Mouse (Mus musculus): Measurements from ENCODE around the gene Rhobtb3. TPM values are rescaled to one million over a fixed set of nuclear protein-coding genes. Genes with fewer than 3 reads are reported as not detected.

The Rhobtb3 gene
- polyA plus RNA-seq, 1 experiment from 2014 or later, result 64.4 TPM

- Histone ChIP-seq H3K9me3 (ENCODE audit: control insufficient read depth, low read length) (no peaks in the 10 kb centered on the region), H3K4me1 (replicated peaks; ENCODE audit: control insufficient read depth, insufficient read depth, low read length) (no peaks in the 10 kb centered on the region), H3K27ac (ENCODE audit: low read depth, low read length) (no peak overlapping the region), H3K4me3 (ENCODE audit: low read depth, low read length) (no peak overlapping the region), H3K4me2 (ENCODE audit: low read depth, low read length, severe bottlenecking) (no peak overlapping the region), H3K27me3 (ENCODE audit: control insufficient read depth, insufficient read depth, low read length) (no peaks in the 10 kb centered on the region), H3K36me3 (ENCODE audit: control insufficient read depth, insufficient read depth, low read length) (no peaks in the 10 kb centered on the region), H3K9ac (ENCODE audit: low read length) (no peak overlapping the region)
- ATAC-seq (replicated peaks; ENCODE audit: low FRiP score) (no peak), DNase-seq (ENCODE audit: low spot score) (no peak)
- 87% methylated on average over 6 of the region's 6 CpGs for whole genome bisulfite sequencing
These were observed 96.7 kb downstream of the Rhobtb3 start for GRCm38 (mm10) chr13:75847027-75847426.

GRCm38 (mm10) chr13:75845519-75846166 is 98.1 kb downstream of the Rhobtb3 start:
- DNase-seq (ENCODE audit: low spot score) (no peak), ATAC-seq (replicated peaks; ENCODE audit: low FRiP score) (no peak)
- no peaks in the 10 kb centered on the region for H3K4me1 ChIP-seq (replicated peaks; ENCODE audit: control insufficient read depth, insufficient read depth, low read length)

GRCm38 (mm10) chr13:75844833-75845518 is 98.7 kb downstream of the Rhobtb3 start:
- no peaks in the 10 kb centered on the region for H3K36me3 ChIP-seq (ENCODE audit: control insufficient read depth, insufficient read depth, low read length)
- H3K9ac ChIP-seq (ENCODE audit: low read length), result no peak overlapping the region
- no peak overlapping the region for H3K4me2 ChIP-seq (ENCODE audit: low read depth, low read length, severe bottlenecking)
- no peaks in the 10 kb centered on the region for H3K27me3 ChIP-seq (ENCODE audit: control insufficient read depth, insufficient read depth, low read length)
- ATAC-seq (replicated peaks; ENCODE audit: low FRiP score) (no peak), DNase-seq (ENCODE audit: low spot score) (no peak)
- 93% methylated on average over 2 of the region's 2 CpGs for WGBS
- no peak overlapping the region for H3K27ac ChIP-seq (ENCODE audit: low read depth, low read length)
- no peak overlapping the region for H3K4me3 ChIP-seq (ENCODE audit: low read depth, low read length)
- no peaks in the 10 kb centered on the region for H3K9me3 ChIP-seq (ENCODE audit: control insufficient read depth, low read length)
- no peaks in the 10 kb centered on the region for H3K4me1 ChIP-seq (replicated peaks; ENCODE audit: control insufficient read depth, insufficient read depth, low read length)

More at GRCm38 (mm10) chr13:75845519-75846166, 98.1 kb downstream of the Rhobtb3 start:
- no peak overlapping the region for H3K4me3 ChIP-seq (ENCODE audit: low read depth, low read length)
- WGBS, result 68% methylated on average over 4 of the region's 4 CpGs
- H3K9ac ChIP-seq (ENCODE audit: low read length), result no peak overlapping the region
- H3K36me3 ChIP-seq (ENCODE audit: control insufficient read depth, insufficient read depth, low read length), result no peaks in the 10 kb centered on the region
- no peaks in the 10 kb centered on the region for H3K27me3 ChIP-seq (ENCODE audit: control insufficient read depth, insufficient read depth, low read length)
- H3K27ac ChIP-seq (ENCODE audit: low read depth, low read length), result no peak overlapping the region
- H3K4me2 ChIP-seq (ENCODE audit: low read depth, low read length, severe bottlenecking), result no peak overlapping the region
- H3K9me3 ChIP-seq (ENCODE audit: control insufficient read depth, low read length), result no peaks in the 10 kb centered on the region

- Histone ChIP-seq H3K4me1 (replicated peaks; ENCODE audit: control insufficient read depth, insufficient read depth, low read length) (no peaks in the 10 kb centered on the region), H3K4me3 (ENCODE audit: low read depth, low read length) (no peak overlapping the region), H3K9me3 (ENCODE audit: control insufficient read depth, low read length) (no peaks in the 10 kb centered on the region), H3K27ac (ENCODE audit: low read depth, low read length) (no peak overlapping the region), H3K4me2 (ENCODE audit: low read depth, low read length, severe bottlenecking) (no peak overlapping the region), H3K27me3 (ENCODE audit: control insufficient read depth, insufficient read depth, low read length) (no peaks in the 10 kb centered on the region), H3K9ac (ENCODE audit: low read length) (no peak overlapping the region), H3K36me3 (ENCODE audit: control insufficient read depth, insufficient read depth, low read length) (no peaks in the 10 kb centered on the region)
- no peak for DNase-seq (ENCODE audit: low spot score)
- no peak for ATAC-seq (replicated peaks; ENCODE audit: low FRiP score)
- WGBS, result 84% methylated on average over 8 of the region's 8 CpGs
These were observed 99.6 kb downstream of the Rhobtb3 start for GRCm38 (mm10) chr13:75843993-75844683.

GRCm38 (mm10) chr13:75843331-75843730 is 100.4 kb downstream of the Rhobtb3 start:
- no peak overlapping the region for H3K27ac ChIP-seq (ENCODE audit: low read depth, low read length)
- H3K9ac ChIP-seq (ENCODE audit: low read length), result no peak overlapping the region
- 92% methylated on average over 5 of the region's 5 CpGs for WGBS
- no peak for ATAC-seq (replicated peaks; ENCODE audit: low FRiP score)
- DNase-seq (ENCODE audit: low spot score), result no peak
- H3K36me3 ChIP-seq (ENCODE audit: control insufficient read depth, insufficient read depth, low read length), result no peaks in the 10 kb centered on the region
- no peaks in the 10 kb centered on the region for H3K9me3 ChIP-seq (ENCODE audit: control insufficient read depth, low read length)
- no peaks in the 10 kb centered on the region for H3K27me3 ChIP-seq (ENCODE audit: control insufficient read depth, insufficient read depth, low read length)
- no peak overlapping the region for H3K4me3 ChIP-seq (ENCODE audit: low read depth, low read length)
- H3K4me2 ChIP-seq (ENCODE audit: low read depth, low read length, severe bottlenecking), result no peak overlapping the region
- no peaks in the 10 kb centered on the region for H3K4me1 ChIP-seq (replicated peaks; ENCODE audit: control insufficient read depth, insufficient read depth, low read length)

- 79% methylated on average over 3 of the region's 3 CpGs for WGBS
- ATAC-seq (replicated peaks; ENCODE audit: low FRiP score), result no peak
- Histone ChIP-seq H3K27me3 (ENCODE audit: control insufficient read depth, insufficient read depth, low read length) (no peaks in the 10 kb centered on the region), H3K4me2 (ENCODE audit: low read depth, low read length, severe bottlenecking) (no peak overlapping the region), H3K27ac (ENCODE audit: low read depth, low read length) (no peak overlapping the region), H3K4me1 (replicated peaks; ENCODE audit: control insufficient read depth, insufficient read depth, low read length) (no peaks in the 10 kb centered on the region), H3K4me3 (ENCODE audit: low read depth, low read length) (no peak overlapping the region), H3K36me3 (ENCODE audit: control insufficient read depth, insufficient read depth, low read length) (no peaks in the 10 kb centered on the region), H3K9me3 (ENCODE audit: control insufficient read depth, low read length) (no peaks in the 10 kb centered on the region), H3K9ac (ENCODE audit: low read length) (no peak overlapping the region)
- DNase-seq (ENCODE audit: low spot score), result no peak
These were observed 101.8 kb downstream of the Rhobtb3 start for GRCm38 (mm10) chr13:75841950-75842349.

GRCm38 (mm10) chr13:75840752-75841285 is 102.9 kb downstream of the Rhobtb3 start:
- 63% methylated on average over 6 of the region's 6 CpGs for WGBS

GRCm38 (mm10) chr13:75839719-75840481 is 103.8 kb downstream of the Rhobtb3 start, which contains the start of gene Glrx:
TSS of gene Glrx (plus strand) at chr13:75839868.
- Histone ChIP-seq H3K36me3 (ENCODE audit: control insufficient read depth, insufficient read depth, low read length) (no peaks in the 10 kb centered on the region), H3K27ac (ENCODE audit: low read depth, low read length) (no peak within 1 kb of the TSS), H3K9ac (ENCODE audit: low read length) (peak within 1 kb of the TSS; percentile 55), H3K4me3 (ENCODE audit: low read depth, low read length) (peak within 1 kb of the TSS; percentile 38), H3K9me3 (ENCODE audit: control insufficient read depth, low read length) (no peaks in the 10 kb centered on the region), H3K4me2 (ENCODE audit: low read depth, low read length, severe bottlenecking) (peak within 1 kb of the TSS; percentile 59), H3K27me3 (ENCODE audit: control insufficient read depth, insufficient read depth, low read length) (no peaks in the 10 kb centered on the region), H3K4me1 (replicated peaks; ENCODE audit: control insufficient read depth, insufficient read depth, low read length) (no peaks in the 10 kb centered on the region)
- DNase-seq (ENCODE audit: low spot score) (peak; percentile 68), ATAC-seq (replicated peaks; ENCODE audit: low FRiP score) (peak; percentile 83)
- WGBS, result under 1% methylated on average over 12 of the region's 12 CpGs

More at GRCm38 (mm10) chr13:75840752-75841285, 102.9 kb downstream of the Rhobtb3 start:
- Histone ChIP-seq H3K27ac (ENCODE audit: low read depth, low read length) (no peak overlapping the region), H3K9ac (ENCODE audit: low read length) (no peak overlapping the region), H3K27me3 (ENCODE audit: control insufficient read depth, insufficient read depth, low read length) (no peaks in the 10 kb centered on the region), H3K36me3 (ENCODE audit: control insufficient read depth, insufficient read depth, low read length) (no peaks in the 10 kb centered on the region), H3K4me2 (ENCODE audit: low read depth, low read length, severe bottlenecking) (peak overlapping the region; percentile 59), H3K9me3 (ENCODE audit: control insufficient read depth, low read length) (no peaks in the 10 kb centered on the region), H3K4me1 (replicated peaks; ENCODE audit: control insufficient read depth, insufficient read depth, low read length) (no peaks in the 10 kb centered on the region), H3K4me3 (ENCODE audit: low read depth, low read length) (peak overlapping the region; percentile 38; the same call in 1 of the 2 replicates)
- ATAC-seq (replicated peaks; ENCODE audit: low FRiP score), result no peak
- no peak for DNase-seq (ENCODE audit: low spot score)

All from forebrain, embryonic 11.5 days (tissue).